Mouse (Mus musculus) CH12.LX (cell line): ENCODE measurements around the gene Camta1. TPM values are rescaled to one million over a fixed set of nuclear protein-coding genes. Genes with fewer than 3 reads are reported as not detected.

Experiments
- DNase-seq: peaks from one replicate; pipeline ENCODE4 v3.0.0-alpha.2; 2013; ENCODE audit errors: extremely low read depth
- H3K27ac ChIP-seq: 2 replicates; pipeline ENCODE4 v1.5.1; 2012; ENCODE audit warnings: low read depth, mild to moderate bottlenecking, control low read depth, moderate library complexity; ENCODE audit not compliant: insufficient read depth
- H3K27me3 ChIP-seq: replicated peaks from 2 replicates; pipeline ENCODE3; 2012; ENCODE audit warnings: inconsistent platforms
- H3K36me3 ChIP-seq, 2 experiments: replicated peaks in 1 of 2; 2 replicates each; pipeline versions ENCODE3 to v1.6.1; 2012; ENCODE audit warnings: inconsistent platforms in 1 of 2, low read length in 1 of 2, mild to moderate bottlenecking in 1 of 2, mixed read lengths in 1 of 2, moderate library complexity in 1 of 2; ENCODE audit not compliant: control insufficient read depth in 1 of 2, insufficient read depth in 1 of 2
- H3K4me1 ChIP-seq, 2 experiments: 2 replicates each; pipeline ENCODE4 v1.6.1; 2012; ENCODE audit warnings: inconsistent platforms in 1 of 2, moderate library complexity in 1 of 2; ENCODE audit not compliant: insufficient read depth in 2 of 2, control insufficient read depth in 1 of 2
- H3K4me2 ChIP-seq: 2 replicates; pipeline ENCODE4 v1.6.1; 2012; ENCODE audit warnings: low read depth, mild to moderate bottlenecking, control low read depth; ENCODE audit not compliant: poor library complexity, insufficient read depth, severe bottlenecking
- H3K4me3 ChIP-seq, 3 experiments: fragments of 150-350 bp in 1 of 3; sonication (generic) in 1 of 3; replicated peaks in 1 of 3; 2 replicates each; pipeline versions ENCODE3 to v1.5.1; 2011 to 2012; ENCODE audit warnings: low read depth in 2 of 3, low read length in 2 of 3, mild to moderate bottlenecking in 2 of 3, moderate library complexity in 2 of 3, control low read depth in 1 of 3, improper control_type of control experiment in 1 of 3, inconsistent platforms in 1 of 3, mixed read lengths in 1 of 3; ENCODE audit not compliant: poor library complexity in 1 of 3
- H3K79me2 ChIP-seq: replicated peaks from 2 replicates; pipeline ENCODE4 v1.6.1; 2012; ENCODE audit warnings: mild to moderate bottlenecking, moderate library complexity; ENCODE audit not compliant: control insufficient read depth, poor library complexity, insufficient read depth, severe bottlenecking; ENCODE audit errors: extremely low read depth
- H3K9ac ChIP-seq: 2 replicates; pipeline ENCODE4 v1.6.1; 2012; ENCODE audit warnings: low read depth, mild to moderate bottlenecking, control low read depth, moderate library complexity; ENCODE audit not compliant: insufficient read depth
- H3K9me3 ChIP-seq: replicated peaks from 2 replicates; pipeline ENCODE3; 2012; ENCODE audit warnings: low read length, inconsistent platforms, mixed read lengths
- CHD1 ChIP-seq: IDR thresholded peaks from 2 replicates; pipeline ENCODE4 v1.6.1; 2012; ENCODE audit warnings: low read depth, low read length, improper control_type of control experiment, inconsistent platforms
- E2F4 ChIP-seq: IDR thresholded peaks from 2 replicates; pipeline ENCODE4 v1.6.1; 2011; ENCODE audit warnings: low read depth, low read length, improper control_type of control experiment; ENCODE audit not compliant: insufficient replicate concordance
- GABPA ChIP-seq: IDR thresholded peaks from 2 replicates; pipeline ENCODE4 v1.6.1; 2012; ENCODE audit warnings: low read depth, low read length, improper control_type of control experiment, inconsistent platforms; ENCODE audit not compliant: insufficient replicate concordance
- JUN ChIP-seq: IDR thresholded peaks from 2 replicates; pipeline ENCODE4 v1.6.1; 2011; ENCODE audit warnings: low read depth, mild to moderate bottlenecking, low read length, improper control_type of control experiment, moderate library complexity; ENCODE audit not compliant: insufficient read depth
- KAT2A ChIP-seq: IDR thresholded peaks from 2 replicates; pipeline ENCODE4 v1.6.1; 2012; ENCODE audit warnings: low read length, improper control_type of control experiment, inconsistent platforms; ENCODE audit not compliant: insufficient replicate concordance
- MAX ChIP-seq: IDR thresholded peaks from 2 replicates; pipeline ENCODE4 v1.6.1; 2011; ENCODE audit warnings: low read length, improper control_type of control experiment
- MEF2A ChIP-seq: IDR thresholded peaks from 2 replicates; pipeline ENCODE4 v1.6.1; 2014; ENCODE audit warnings: low read depth, mild to moderate bottlenecking, inconsistent platforms, low read length, improper control_type of control experiment, borderline replicate concordance
- NELFE ChIP-seq: IDR thresholded peaks from 2 replicates; pipeline ENCODE4 v1.6.1; 2011; ENCODE audit warnings: low read depth, low read length, improper control_type of control experiment
- NRF1 ChIP-seq: IDR thresholded peaks from 2 replicates; pipeline ENCODE4 v1.6.1; 2014; ENCODE audit warnings: low read depth, mild to moderate bottlenecking, inconsistent platforms, low read length, improper control_type of control experiment, moderate library complexity
- PAX5 ChIP-seq: IDR thresholded peaks from 2 replicates; pipeline ENCODE4 v1.6.1; 2012; ENCODE audit warnings: low read length, inconsistent platforms, mixed read lengths
- TCF12 ChIP-seq: IDR thresholded peaks from 2 replicates; pipeline ENCODE4 v1.6.1; 2014; ENCODE audit warnings: low read depth, mild to moderate bottlenecking, inconsistent platforms, low read length, improper control_type of control experiment
- ZNF384 ChIP-seq: IDR thresholded peaks from 2 replicates; pipeline ENCODE4 v1.6.1; 2012; ENCODE audit warnings: low read depth, low read length, improper control_type of control experiment, inconsistent platforms
- dilution Hi-C: fragments of 300-500 bp; cut with MboI; formaldehyde crosslinking; loops from 2 replicates; pipeline ENCODE4 v1.14.3; 2020; ENCODE audit warnings: low sequenced_read_pairs; ENCODE audit not compliant: extremely low pct_unique_long_range_greater_than_20kb, extremely low pct_ligation_motif_present
- in situ Hi-C: fragments of 300-500 bp; cut with MboI; formaldehyde crosslinking; loops from 3 replicates; pipeline ENCODE4 v1.14.3; 2019; ENCODE audit warnings: low sequenced_read_pairs, low pct_ligation_motif_present, low pct_unique_long_range_greater_than_20kb, mixed read lengths
- polyA plus RNA-seq: library from polyadenylated mRNA; unstranded; fragments of >175 nt; gene quantifications from 2 replicates; pipeline ENCODE4 v1.2.1, GENCODE M21; 2012; ENCODE audit warnings: low read depth; ENCODE audit not compliant: insufficient read length
- total RNA-seq, 2 experiments: library from RNA; depleted of rRNA; stranded (reverse); fragments of 300-350 nt in 1 of 2; fragments of >200 nt in 1 of 2; gene quantifications; 2 replicates each; pipeline ENCODE4 v1.2.3; 2012 to 2014

Gene Camta1
- total and polyA plus RNA-seq, 3 experiments: 9.9 to 32.5 (median 15.3) TPM

- in situ Hi-C loops (no loop called here), dilution Hi-C loops (no loop called here)
- 0 out of 4 replicates have a peak, but pooled peaks cover 0 to 2% of the 10 kb centered on the region in 2 experiments for H3K4me1 ChIP-seq
- H3K36me3 ChIP-seq: peaks cover 0 to 6% of the 10 kb centered on the region in 2 experiments
- H3K27me3 ChIP-seq: no peaks in the 10 kb centered on the region
- no peaks in the 10 kb centered on the region for H3K9me3 ChIP-seq
- no peak for TF ChIP-seq NRF1
- TF ChIP-seq MEF2A: no peak
- no peak for TF ChIP-seq MAX
- TF ChIP-seq ZNF384: no peak
- no peak for TF ChIP-seq JUN
- TF ChIP-seq CHD1: no peak
- TF ChIP-seq GABPA: no peak
- H3K4me3 ChIP-seq: no peak overlapping the region
- DNase-seq: no peak
- H3K4me2 ChIP-seq: no peak overlapping the region
- H3K9ac ChIP-seq: no peak overlapping the region
- H3K79me2 ChIP-seq: no peaks in the 10 kb centered on the region
- no peak overlapping the region for H3K27ac ChIP-seq
Measured at GRCm38 (mm10) chr4:150937293-150938062, 924.2 kb downstream of the Camta1 start.

GRCm38 (mm10) chr4:150933503-150933902 lies 928.2 kb downstream of the Camta1 start:
- in situ Hi-C loops: no loop called here
- H3K9ac ChIP-seq: no peak overlapping the region
- no peak overlapping the region for H3K4me3 ChIP-seq
- H3K27me3 ChIP-seq: peaks cover 2% of the 10 kb centered on the region
- dilution Hi-C loops: no loop called here
- TF ChIP-seq CHD1: no peak
- TF ChIP-seq NELFE: no peak
- TF ChIP-seq E2F4: no peak
- TF ChIP-seq MEF2A: no peak
- TF ChIP-seq KAT2A: no peak
- TF ChIP-seq PAX5: no peak
- no peak for TF ChIP-seq TCF12
- no peaks in the 10 kb centered on the region for H3K79me2 ChIP-seq
- H3K27ac ChIP-seq: no peak overlapping the region
- DNase-seq: no peak
- no peaks in the 10 kb centered on the region for H3K4me1 ChIP-seq
- H3K9me3 ChIP-seq: no peaks in the 10 kb centered on the region
- H3K36me3 ChIP-seq: peaks cover 0 to 6% of the 10 kb centered on the region in 2 experiments
- H3K4me2 ChIP-seq: no peak overlapping the region
